Mouse (Mus musculus) heart, adult 18-20 months (tissue): ENCODE results near the gene Clec16a. TPM values are rescaled to one million over a fixed set of nuclear protein-coding genes. Genes with fewer than 3 reads are reported as not detected.

Experiments
- DNase-seq, 2 experiments: peaks; one replicate each; pipeline ENCODE4 v3.0.0; 2021 to 2022; ENCODE audit warnings: mixed read lengths in 1 of 2
- total RNA-seq, 2 experiments: library from RNA; stranded (reverse); gene quantifications; 2 replicates each; pipeline ENCODE4 v1.2.3; 2021

The Clec16a gene
- total RNA-seq, 2 experiments from 2014 or later: 54.5 to 57.2 TPM

DNA sequence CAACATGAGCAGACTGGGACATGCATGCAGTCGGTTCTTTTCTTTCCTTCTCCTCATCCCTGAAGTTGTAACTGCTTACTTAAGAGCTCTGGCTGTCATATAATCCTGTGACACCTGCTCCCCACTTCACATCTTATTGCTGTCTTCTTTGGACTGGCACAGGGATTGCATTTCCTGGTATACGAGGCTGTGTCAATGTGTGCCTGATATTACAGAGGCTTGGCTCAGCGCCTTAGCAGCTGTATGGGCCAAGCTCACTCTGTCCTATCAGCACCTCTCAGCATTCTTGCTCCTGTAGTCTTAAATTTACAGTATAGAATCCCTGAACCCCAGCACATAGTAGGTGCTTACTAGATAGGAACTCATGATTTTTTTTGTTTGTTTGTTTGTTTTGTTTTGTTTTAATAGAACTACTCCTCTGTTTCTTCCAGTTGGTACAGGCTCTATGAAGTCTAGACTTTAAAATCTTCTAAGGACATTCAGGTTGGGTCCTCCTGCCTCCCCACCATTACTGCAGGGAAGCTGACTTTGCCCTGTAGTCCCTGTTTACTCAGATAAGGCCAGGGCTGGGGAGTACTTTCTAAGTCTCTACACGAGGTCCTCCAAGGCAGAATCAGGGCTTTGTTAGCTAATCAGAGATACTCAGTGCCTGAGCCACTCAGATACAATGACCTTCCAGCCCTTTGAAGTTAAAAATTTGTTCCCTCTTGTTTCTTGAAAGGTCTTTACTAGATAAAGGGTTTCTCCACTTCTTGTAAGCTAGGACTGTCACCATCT, 97.9 kb downstream of the Clec16a start:
- peak in 1 of 2 experiments; percentile 20 for DNase-seq

DNA sequence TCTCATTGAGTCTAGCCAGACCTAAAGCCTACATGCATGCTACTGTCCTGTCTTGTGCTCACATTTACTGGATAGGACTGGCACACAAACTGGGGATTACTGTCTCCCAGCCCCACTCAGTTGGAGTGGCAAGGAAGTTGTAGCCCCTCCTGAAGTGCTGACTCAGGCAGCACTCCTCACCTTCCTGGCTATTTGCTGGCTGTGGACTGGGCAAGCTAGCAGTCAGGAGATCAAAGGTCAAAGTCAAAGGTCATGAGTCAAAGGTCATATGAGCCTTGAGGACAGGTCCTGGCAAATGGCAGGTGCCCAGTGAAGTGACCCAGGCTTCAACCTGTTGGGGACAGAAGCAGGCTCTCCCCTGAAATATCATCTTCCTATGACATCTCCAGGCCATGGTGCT, 99.1 kb downstream of the Clec16a start:
- no peak for DNase-seq

- DNase-seq: no peak
These were observed 99.6 kb downstream of the Clec16a start for GRCm38 (mm10) chr16:10644731-10645130.

DNA sequence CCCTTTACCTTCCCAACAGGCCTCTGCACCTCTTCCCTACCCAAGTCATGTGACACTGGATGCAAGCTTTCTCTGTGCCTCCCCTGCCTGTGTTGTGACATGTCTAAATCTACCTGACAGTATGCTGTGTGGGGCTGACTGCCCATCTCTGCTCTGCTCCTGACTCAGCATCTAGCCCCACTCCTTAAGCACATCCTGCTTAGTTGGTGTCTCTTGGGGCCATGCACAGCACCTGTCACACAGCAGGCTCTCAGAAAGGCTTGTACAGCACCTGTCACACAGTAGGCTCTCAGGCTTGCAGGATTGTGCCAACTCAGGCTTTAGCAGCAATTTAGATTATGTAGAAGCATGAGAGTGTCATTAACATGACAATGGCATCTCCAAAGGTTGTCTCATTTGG, 106.7 kb downstream of the Clec16a start:
- no peak for DNase-seq

DNA sequence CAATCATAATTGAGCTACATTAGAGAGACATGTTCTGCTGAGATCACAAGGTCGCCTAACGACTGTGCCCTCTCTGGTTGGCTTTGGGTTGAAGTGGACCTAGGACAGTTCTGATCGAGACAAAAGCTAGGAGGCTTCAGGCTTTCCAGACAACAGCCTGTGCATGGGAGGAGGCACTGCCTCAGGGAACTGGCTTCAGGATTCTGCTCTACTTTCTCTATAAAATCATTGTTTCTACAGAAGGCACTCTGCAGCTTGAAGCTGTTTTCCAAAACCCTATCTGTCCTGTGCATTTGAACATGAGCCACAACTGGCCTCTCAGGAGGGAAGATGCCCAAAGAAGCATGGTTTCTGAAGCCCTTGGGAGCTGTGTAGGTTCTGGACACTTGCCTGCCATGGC, 107.8 kb downstream of the Clec16a start:
- no peak for DNase-seq

GRCm38 (mm10) chr16:10655236-10655635, 110.1 kb downstream of the Clec16a start:
- peak; percentile 25 for DNase-seq

- no peak for DNase-seq
These were observed 110.8 kb downstream of the Clec16a start for GRCm38 (mm10) chr16:10655926-10656325.

- DNase-seq: no peak
These were observed 111.3 kb downstream of the Clec16a start for GRCm38 (mm10) chr16:10656461-10656860.

DNA sequence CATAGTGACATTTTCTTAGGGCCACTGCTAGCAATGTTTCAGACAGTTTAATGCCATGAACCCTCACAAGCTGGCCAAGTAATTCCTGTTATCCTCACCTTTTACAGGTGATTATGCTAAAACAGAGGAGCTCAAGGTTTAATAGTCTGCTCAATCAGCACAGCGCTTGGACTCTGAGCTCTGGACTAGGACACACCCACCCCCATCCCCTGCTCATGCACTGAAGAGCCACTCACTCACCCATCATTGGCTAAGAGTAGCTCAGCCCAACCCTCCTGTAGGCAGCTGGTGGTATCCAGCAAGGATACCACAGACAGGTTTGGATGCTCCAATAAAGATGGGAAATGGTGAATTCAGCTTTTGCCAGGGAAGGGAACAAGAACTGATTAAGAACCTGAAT, 111.8 kb downstream of the Clec16a start:
- no peak for DNase-seq

DNA sequence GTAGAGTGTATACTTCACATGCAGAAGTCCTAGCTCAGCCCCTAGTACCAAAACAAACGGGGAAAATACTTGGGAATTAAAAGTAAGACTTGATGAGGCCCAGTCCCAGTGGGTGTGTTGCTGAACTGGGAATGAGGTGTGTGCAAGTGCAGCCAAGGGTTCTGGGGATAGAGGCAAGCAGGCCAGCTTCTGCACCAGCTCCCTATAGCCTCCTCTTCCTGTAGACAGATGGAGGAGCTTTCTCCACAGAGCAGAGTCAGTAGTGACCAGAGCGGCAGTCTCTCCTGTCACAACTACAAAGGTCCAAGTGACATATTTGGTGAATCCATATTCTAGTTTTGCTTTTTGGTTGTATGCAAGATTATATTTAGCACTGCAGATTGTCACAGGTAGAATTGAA, 114.1 kb downstream of the Clec16a start:
- DNase-seq: no peak

DNA sequence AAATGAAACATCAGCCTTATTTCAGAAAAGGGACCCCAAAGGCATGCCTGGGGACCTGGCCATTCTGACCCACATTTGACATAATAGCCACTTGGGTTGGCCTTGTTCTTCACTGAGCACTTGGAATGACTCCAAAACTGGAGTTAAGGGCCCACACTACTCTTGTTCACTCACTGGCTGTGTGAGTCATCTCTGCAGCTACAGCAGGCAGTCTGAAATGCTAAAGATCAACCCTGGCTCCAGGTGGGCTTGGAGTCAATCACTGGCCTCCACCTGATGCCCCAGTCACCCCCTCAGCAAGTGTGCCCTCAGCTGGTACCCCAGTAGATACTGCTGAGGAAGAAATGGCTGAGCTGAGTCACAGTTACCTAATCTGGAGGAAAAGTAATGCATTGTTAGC, 115.4 kb downstream of the Clec16a start:
- no peak for DNase-seq

- DNase-seq: no peak
These were observed 116.2 kb downstream of the Clec16a start for GRCm38 (mm10) chr16:10661385-10661784.

GRCm38 (mm10) chr16:10663890-10664731, 119.0 kb downstream of the Clec16a start:
- DNase-seq: no peak

GRCm38 (mm10) chr16:10664921-10665894, 120.1 kb downstream of the Clec16a start:
- peak; percentile 46 to 50 for DNase-seq

DNA sequence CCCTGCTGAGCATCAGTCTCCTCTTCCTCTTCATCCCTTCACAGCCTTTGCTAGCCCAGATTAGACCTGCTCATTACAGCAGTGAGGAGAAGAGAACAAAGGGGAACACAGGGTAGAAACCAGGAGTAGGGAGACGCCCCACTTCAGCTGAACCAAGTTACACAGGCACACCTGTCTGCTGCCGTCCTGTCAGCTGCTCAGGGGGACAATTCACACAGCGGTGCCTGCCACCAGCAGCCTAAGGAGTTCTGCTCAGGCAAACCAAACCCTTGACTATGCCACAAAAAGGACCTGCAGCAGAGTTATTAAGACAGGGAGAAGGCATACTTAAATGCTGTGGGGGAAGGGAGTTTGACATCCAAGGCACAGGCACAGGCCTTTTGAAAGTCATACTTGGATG, 121.6 kb downstream of the Clec16a start:
- no peak for DNase-seq

DNA sequence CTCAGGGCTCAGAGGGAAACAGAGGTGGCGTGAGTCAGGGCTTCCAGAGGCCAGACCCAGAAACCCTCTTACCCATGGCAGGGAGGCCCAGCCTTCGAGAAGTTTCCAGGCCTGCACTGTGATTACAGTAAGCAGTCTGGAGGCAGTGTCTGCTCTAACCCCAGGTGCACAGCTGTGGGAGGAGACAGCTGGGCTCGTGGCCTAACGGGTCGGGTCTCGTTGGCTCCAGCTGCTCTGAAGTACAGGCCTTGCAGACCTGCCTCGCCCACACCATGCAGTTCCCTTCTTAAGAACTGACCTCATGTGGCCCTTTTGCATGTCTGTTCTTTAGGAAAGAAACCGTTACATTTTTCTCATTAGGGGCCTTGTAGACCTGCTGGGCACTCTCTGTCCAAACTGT, 123.3 kb downstream of the Clec16a start:
- no peak for DNase-seq

GRCm38 (mm10) chr16:10668991-10669703, 124.0 kb downstream of the Clec16a start:
- DNase-seq: no peak

GRCm38 (mm10) chr16:10669936-10670335, 124.8 kb downstream of the Clec16a start:
- DNase-seq: no peak

DNA sequence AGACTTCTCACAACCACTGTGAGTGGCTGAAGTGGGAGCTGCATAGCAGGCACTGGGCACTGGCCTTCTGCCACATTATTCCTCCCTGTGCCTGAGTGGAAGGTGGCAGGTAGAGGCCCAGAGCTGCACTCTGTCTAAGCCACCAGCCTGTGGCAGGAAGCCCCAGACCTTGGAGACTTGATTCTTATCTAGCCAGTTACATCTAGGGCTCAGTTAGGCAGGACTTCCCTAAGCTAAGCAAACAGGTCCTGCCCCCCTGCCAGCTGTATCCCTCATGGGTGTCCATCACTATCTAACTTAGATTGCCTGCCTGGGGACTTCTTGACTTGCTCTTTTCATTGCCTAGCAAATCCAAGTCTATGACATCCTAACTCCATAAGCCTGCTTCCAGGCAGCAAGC, 127.4 kb downstream of the Clec16a start:
- no peak for DNase-seq

- no peak for DNase-seq
These were observed 128.9 kb downstream of the Clec16a start for GRCm38 (mm10) chr16:10674020-10674419.

- DNase-seq: no peak
These were observed 129.8 kb downstream of the Clec16a start for GRCm38 (mm10) chr16:10674957-10675356.

GRCm38 (mm10) chr16:10675612-10676011, 130.5 kb downstream of the Clec16a start:
- DNase-seq: no peak
